Mouse (Mus musculus): ENCODE results near the gene Slfn9. TPM values are rescaled to one million over a fixed set of nuclear protein-coding genes. Genes with fewer than 3 reads are reported as not detected.

Gene Slfn9
- 10 to 100 TPM in 1 of 2 experiments, 1 to 10 TPM in 1; 7.4 to 18.8 TPM for polyA plus RNA-seq (2017; shearing (Covaris generic))

GRCm38 (mm10) chr11:82991469-82992166 lies at the start of gene Slfn9:
Gene Slfn9 (minus strand): TSS chr11:82991830.

DNA sequence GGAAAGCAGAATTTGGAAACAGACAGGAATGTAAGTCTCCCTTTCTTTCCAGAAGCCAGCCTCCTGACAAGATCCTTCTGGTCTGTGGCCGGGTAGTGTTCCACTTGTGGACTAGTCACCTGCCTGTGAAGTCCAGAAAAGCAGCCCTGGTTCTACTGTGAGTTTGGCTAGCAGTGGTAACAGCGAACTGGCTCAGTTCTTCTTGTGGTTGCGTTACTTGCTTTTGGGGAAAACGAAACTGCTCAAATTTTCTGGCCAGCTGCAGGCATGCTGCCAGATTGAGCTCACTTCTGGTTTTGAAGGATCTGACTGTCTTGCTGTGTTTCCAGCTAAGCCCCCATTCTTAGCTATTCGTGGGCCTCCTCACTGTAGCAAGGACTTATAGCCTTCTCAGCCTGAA lies 29.0 kb upstream of the Slfn9 start, which contains the start of gene Slfn8:
Slfn8 (minus strand) TSS at position 190 of the 400 bp plus-strand sequence.

DNA sequence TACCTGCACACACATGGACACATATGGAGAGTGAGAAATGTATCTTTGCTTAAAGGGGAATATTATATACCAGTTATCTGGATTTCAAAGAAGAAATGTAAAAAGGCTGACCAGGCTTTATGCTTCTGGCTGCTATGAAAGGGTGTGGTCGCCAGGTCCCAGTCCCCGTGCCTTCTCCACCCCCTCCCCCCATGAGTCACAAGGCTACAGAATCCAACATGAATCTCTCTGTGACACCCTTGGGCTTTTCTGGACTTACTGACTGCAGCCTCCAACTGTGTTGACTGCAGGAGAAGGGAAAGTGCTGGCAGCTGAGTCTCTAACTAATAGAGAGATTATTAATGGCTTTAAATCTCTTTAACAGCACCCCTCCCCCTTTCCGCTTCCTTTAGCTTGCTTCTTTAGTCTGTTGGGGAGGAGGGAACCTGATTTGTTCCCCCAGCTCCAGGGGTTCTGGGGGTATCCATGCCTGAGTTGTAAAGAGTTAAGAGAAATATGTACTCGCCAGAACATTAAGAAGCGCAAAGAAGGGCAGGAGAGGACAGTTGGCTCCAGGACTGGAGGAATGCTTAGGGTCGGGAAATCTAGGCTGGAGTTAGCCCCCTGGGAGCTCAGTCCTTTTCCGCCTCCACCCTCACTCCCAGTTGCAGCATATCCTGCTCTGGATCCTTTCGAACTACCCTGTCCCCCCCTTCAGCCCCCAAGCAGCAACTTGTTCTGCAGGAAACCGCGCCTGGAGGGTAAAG lies 40.7 kb downstream of the Slfn9 start, which contains the start of gene Slfn5:
Slfn5 (plus strand) TSS at position 614 of the 746 bp plus-strand sequence.

Other genes starting within 250 kb of the Slfn9 start
- 1 to 10 TPM in 1 of 2 experiments, under 1 TPM in 1; 0.25 to 1.8 TPM for gene Cct6b, start 227.5 kb downstream of the Slfn9 start, polyA plus RNA-seq (2017; shearing (Covaris generic))
- 10 to 100 TPM; 27.4 to 30.4 TPM for gene Zfp830, start 227.5 kb downstream of the Slfn9 start, polyA plus RNA-seq (2017; shearing (Covaris generic))
- 10 to 100 TPM; 28.6 to 32.2 TPM for gene Lig3, start 210.7 kb downstream of the Slfn9 start, polyA plus RNA-seq (2017; shearing (Covaris generic))
- gene Rffl, start 120.6 kb downstream of the Slfn9 start, polyA plus RNA-seq (2017; shearing (Covaris generic)), result 10 to 100 TPM; 13.0 to 15.8 TPM
- gene Rad51d, start 101.2 kb downstream of the Slfn9 start, polyA plus RNA-seq (2017; shearing (Covaris generic)), result 10 to 100 TPM; 30.1 to 32.6 TPM
- under 1 TPM in 1 of 2 experiments, not detected in 1; 0.26 TPM for gene Fndc8, start 99.7 kb downstream of the Slfn9 start, polyA plus RNA-seq (2017; shearing (Covaris generic))
- gene Nle1, start 83.4 kb downstream of the Slfn9 start, polyA plus RNA-seq (2017; shearing (Covaris generic)), result 10 to 100 TPM; 23.2 to 33.4 TPM
- gene Unc45b, start 81.3 kb downstream of the Slfn9 start, polyA plus RNA-seq (2017; shearing (Covaris generic)), result under 1 TPM in 1 of 2 experiments, not detected in 1; 0.23 TPM
- gene Slfn5, start 40.5 kb downstream of the Slfn9 start, polyA plus RNA-seq (2017; shearing (Covaris generic)), result 10 to 100 TPM; 28.1 to 34.1 TPM
- gene Slfn8, start 29.0 kb upstream of the Slfn9 start, polyA plus RNA-seq (2017; shearing (Covaris generic)), result 100 to 1,000 TPM in 1 of 2 experiments, 10 to 100 TPM in 1; 66.2 to 118 TPM
- gene Slfn2, start 73.3 kb upstream of the Slfn9 start, polyA plus RNA-seq (2017; shearing (Covaris generic)), result 1,000 to 10,000 TPM in 1 of 2 experiments, 100 to 1,000 TPM in 1; 613 to 1,021 TPM
- gene Slfn1, start 125.0 kb upstream of the Slfn9 start, polyA plus RNA-seq (2017; shearing (Covaris generic)), result 100 to 1,000 TPM; 249 to 553 TPM
- under 1 TPM; 0.29 to 0.31 TPM for gene Slfn4, start 183.4 kb upstream of the Slfn9 start, polyA plus RNA-seq (2017; shearing (Covaris generic))
- 1 to 10 TPM; 4.7 to 6.5 TPM for gene Slfn3, start 199.5 kb upstream of the Slfn9 start, polyA plus RNA-seq (2017; shearing (Covaris generic))